Mouse (Mus musculus) midbrain, embryonic 14.5 days (tissue): Measurements from ENCODE around the gene Acaca. TPM values are rescaled to one million over a fixed set of nuclear protein-coding genes. Genes with fewer than 3 reads are reported as not detected.

Experiments used
- ATAC-seq: fragments of 200-750 bp; cut with Nextera tagmentation; 2 replicates; pipeline ENCODE4 v1.8.0; 2017; ENCODE audit warnings: moderate number of reproducible peaks, moderate library complexity; ENCODE audit not compliant: low FRiP score, low TSS enrichment
- DNase-seq: peaks from one replicate; pipeline ENCODE4 v3.0.0-alpha.2; 2015
- H3K27ac ChIP-seq: fragments of 300-500 bp; sonication (generic); replicated peaks from 2 replicates; pipeline ENCODE4 v1.5.1; 2014; ENCODE audit warnings: mild to moderate bottlenecking, low read depth, low read length, moderate library complexity
- H3K27me3 ChIP-seq: fragments of 300-500 bp; sonication (generic); 2 replicates; pipeline ENCODE4 v1.6.1; 2014; ENCODE audit warnings: low read length, control low read depth, mixed read lengths; ENCODE audit not compliant: control insufficient read depth, insufficient read depth
- H3K36me3 ChIP-seq: fragments of 300-500 bp; sonication (generic); 2 replicates; pipeline ENCODE4 v1.6.1; 2014; ENCODE audit warnings: low read length, control low read depth; ENCODE audit not compliant: control insufficient read depth, insufficient read depth
- H3K4me1 ChIP-seq: fragments of 300-500 bp; sonication (generic); 2 replicates; pipeline ENCODE4 v1.6.1; 2014; ENCODE audit warnings: mild to moderate bottlenecking, antibody characterized with exemption, low read length, control low read depth; ENCODE audit not compliant: control insufficient read depth, insufficient read depth
- H3K4me2 ChIP-seq: fragments of 300-500 bp; sonication (generic); 2 replicates; pipeline ENCODE4 v1.6.1; 2014; ENCODE audit warnings: mild to moderate bottlenecking, low read length, moderate library complexity
- H3K4me3 ChIP-seq: fragments of 300-500 bp; sonication (generic); replicated peaks from 2 replicates; pipeline ENCODE4 v1.5.1; 2014; ENCODE audit warnings: low read depth, low read length
- H3K9ac ChIP-seq: fragments of 300-500 bp; sonication (generic); replicated peaks from 2 replicates; pipeline ENCODE4 v1.6.1; 2014; ENCODE audit warnings: mild to moderate bottlenecking, low read length, moderate library complexity
- H3K9me3 ChIP-seq: fragments of 300-500 bp; sonication (generic); 2 replicates; pipeline ENCODE4 v1.6.1; 2016; ENCODE audit warnings: low read length, control low read depth, mixed read lengths; ENCODE audit not compliant: control insufficient read depth
- WGBS: fragments of 180-500 bp; shearing (Covaris S2); extraction: QIAGEN DNeasy Blood & Tissue Kit; methylation state at CpG from one replicate; pipeline ENCODE4 v1.1.7; 2014; 5-methylcytosine and 5-hydroxymethylcytosine counted together
- polyA plus RNA-seq: library from polyadenylated mRNA; unstranded; fragments of >200 nt; fragmentation: Nextera tagmentation; extraction: Ambion mirVana; gene quantifications from 2 replicates; pipeline ENCODE4 v1.2.1, GENCODE M21; 2014

Gene Acaca
- polyA plus RNA-seq, 1 experiment from 2014 or later: 40.8 TPM

DNA sequence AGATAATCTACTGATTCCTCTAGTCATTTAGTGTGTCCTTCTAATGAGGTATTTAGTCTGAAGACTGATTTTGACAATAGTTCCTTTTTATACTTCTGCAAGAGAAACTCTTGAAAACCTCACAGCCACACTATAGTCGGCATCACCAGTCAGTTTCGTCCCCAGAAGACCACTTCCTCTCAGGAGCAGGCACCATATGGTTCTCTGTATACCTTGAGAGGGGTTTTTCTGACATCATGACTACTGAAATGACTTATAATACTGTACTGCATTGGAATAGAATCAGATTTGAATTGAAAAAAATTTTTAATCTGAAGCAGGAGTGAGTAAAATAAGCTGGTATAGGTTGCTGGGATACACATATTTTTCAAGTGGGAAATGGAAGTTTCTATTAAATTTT, 239.4 kb downstream of the Acaca start:
- H3K4me2 ChIP-seq: no peak overlapping the region
- peak overlapping the region; percentile 17; the same call in 1 of the 2 replicates for H3K27ac ChIP-seq
- H3K36me3 ChIP-seq: peaks cover 18% of the 10 kb centered on the region
- ATAC-seq (no peak), DNase-seq (no peak)
- H3K4me3 ChIP-seq: no peak overlapping the region
- WGBS: 38% methylated on average over 2 of the region's 2 CpGs
- no peak overlapping the region for H3K9ac ChIP-seq
- 0 out of 2 replicates have a peak, but pooled peaks cover 5% of the 10 kb centered on the region for H3K4me1 ChIP-seq
- no peaks in the 10 kb centered on the region for H3K27me3 ChIP-seq
- no peaks in the 10 kb centered on the region for H3K9me3 ChIP-seq

DNA sequence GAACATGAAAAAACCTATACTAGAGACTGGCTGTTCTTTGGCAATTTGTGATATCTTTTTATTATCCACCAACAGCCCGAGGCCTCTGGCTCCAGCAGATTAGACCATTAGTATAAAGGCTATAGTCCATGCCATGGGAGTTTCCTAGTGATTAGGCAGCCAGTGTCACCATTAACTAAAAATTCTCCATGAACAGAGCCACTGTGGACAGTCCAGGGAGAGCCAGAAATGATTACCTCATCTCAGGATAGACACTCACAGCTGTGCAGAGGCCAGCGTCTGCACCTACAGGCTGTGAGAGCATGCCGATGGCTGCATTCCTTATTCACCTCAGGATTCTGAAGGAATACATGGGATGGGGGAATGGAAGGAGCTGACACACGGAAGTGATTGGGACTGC, 243.7 kb downstream of the Acaca start:
- ATAC-seq: no peak
- peaks cover 9% of the 10 kb centered on the region; the same call in 1 of the 2 replicates for H3K36me3 ChIP-seq
- WGBS: 71% methylated on average over 4 of the region's 4 CpGs
- H3K27ac ChIP-seq: no peak overlapping the region; the same call in 1 of the 2 replicates
- H3K4me1 ChIP-seq: peaks cover 26% of the 10 kb centered on the region
- no peak overlapping the region for H3K4me3 ChIP-seq
- no peaks in the 10 kb centered on the region for H3K27me3 ChIP-seq
- no peaks in the 10 kb centered on the region for H3K9me3 ChIP-seq
- no peak overlapping the region for H3K4me2 ChIP-seq
- no peak overlapping the region for H3K9ac ChIP-seq
- no peak for DNase-seq

DNA sequence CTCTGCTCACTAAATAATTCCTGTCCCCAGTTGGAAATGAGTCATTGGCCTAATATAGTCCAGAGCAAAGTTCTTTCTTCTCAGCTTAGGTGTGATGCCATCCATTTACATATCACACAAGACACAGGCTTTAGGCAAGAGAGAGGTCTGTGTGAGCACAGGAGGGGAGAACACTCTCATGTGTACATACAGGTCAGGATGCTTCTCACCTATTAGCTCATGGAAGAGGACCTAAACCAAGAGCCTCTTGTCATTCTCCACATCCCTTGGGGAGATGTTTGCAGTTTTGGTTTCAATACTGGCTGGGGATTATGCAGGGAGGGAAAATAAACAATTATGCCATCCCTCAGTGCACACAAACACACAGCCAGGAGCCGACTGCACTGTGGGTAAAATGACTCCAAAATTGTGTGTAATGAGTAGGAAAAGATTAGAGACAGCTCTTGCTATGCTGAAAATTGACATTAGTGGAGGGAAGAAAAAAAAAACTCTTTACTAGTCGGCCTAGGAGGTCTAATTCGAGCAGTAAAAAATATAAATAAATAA, 246.6 kb downstream of the Acaca start:
- 9% methylated on average over 3 of the region's 3 CpGs for WGBS
- no peak overlapping the region for H3K9ac ChIP-seq
- peaks cover 9% of the 10 kb centered on the region; the same call in 1 of the 2 replicates for H3K36me3 ChIP-seq
- ATAC-seq (no peak), DNase-seq (peak; percentile 53)
- H3K27me3 ChIP-seq: no peaks in the 10 kb centered on the region
- H3K9me3 ChIP-seq: no peaks in the 10 kb centered on the region
- H3K4me3 ChIP-seq: no peak overlapping the region
- no peak overlapping the region for H3K4me2 ChIP-seq
- peaks cover 21% of the 10 kb centered on the region for H3K4me1 ChIP-seq
- H3K27ac ChIP-seq: peak overlapping the region; percentile 75

DNA sequence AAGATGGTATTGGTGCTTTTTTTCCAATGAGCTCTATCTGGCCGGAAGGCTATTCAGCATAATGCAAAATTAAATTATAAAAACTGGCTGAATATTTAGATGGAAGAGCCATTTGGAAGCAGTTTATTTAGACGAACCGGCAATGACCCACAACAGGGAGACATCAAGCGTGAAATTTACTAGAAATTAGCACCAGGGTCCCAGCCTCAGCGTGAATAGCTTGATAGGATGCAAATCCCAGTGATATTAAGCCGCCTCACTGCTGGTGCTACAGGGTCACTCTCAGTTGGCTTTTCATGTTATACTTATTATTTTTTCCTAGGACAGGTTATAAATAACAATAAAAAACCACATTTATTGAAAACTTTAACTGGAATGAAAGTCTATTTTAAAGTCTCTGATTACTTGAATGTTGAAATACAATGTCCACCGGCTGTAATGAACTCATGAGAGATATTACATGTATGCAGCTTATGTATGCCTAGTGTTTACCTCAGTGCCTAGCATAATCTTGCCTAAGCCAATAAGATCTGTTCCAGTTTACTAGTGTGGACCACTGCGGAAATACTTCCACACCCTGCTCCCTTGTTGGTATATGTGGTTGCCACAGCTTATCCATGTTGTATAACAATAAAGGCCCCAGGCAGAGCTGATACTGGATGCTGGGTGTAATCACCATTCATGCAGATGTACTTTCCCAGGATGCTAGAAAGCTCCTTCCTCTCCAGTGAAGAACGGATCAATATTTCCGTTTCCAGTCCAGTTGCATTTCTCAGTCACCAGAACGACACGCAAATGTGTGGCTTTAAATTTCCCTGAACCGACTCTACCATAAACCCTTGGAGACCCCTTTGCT, 247.3 kb downstream of the Acaca start:
- H3K9me3 ChIP-seq: no peaks in the 10 kb centered on the region
- peaks cover 21% of the 10 kb centered on the region for H3K4me1 ChIP-seq
- WGBS: 25% methylated on average over 13 of the region's 13 CpGs
- H3K4me2 ChIP-seq: no peak overlapping the region
- no peaks in the 10 kb centered on the region for H3K27me3 ChIP-seq
- DNase-seq: peak; percentile 71
- no peak; the same call in 1 of the 2 replicates for ATAC-seq
- no peak overlapping the region for H3K9ac ChIP-seq
- no peak overlapping the region for H3K4me3 ChIP-seq
- H3K27ac ChIP-seq: peak overlapping the region; percentile 75
- H3K36me3 ChIP-seq: peaks cover 12% of the 10 kb centered on the region; the same call in 1 of the 2 replicates

DNA sequence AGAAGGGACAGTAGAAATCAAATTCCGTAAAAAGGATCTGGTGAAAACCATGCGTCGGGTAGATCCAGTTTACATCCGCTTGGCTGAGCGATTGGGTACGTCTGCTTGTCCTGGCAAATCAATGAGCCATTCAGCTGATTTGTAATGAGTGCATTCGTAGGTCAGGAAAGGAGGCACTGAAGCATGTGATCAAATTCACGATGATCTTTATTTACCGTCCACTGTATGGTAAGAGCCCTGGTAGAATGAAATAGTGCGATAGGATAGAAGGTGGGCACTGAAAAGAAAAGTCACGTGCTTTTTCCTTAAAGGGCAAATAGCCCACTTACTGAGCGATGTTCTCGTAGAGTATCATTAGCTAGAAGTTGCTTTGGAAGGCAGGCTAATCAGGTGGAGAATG, 253.0 kb downstream of the Acaca start:
- DNase-seq: no peak
- Histone ChIP-seq H3K27me3 (no peaks in the 10 kb centered on the region), H3K4me3 (no peak overlapping the region), H3K4me2 (no peak overlapping the region), H3K36me3 (peaks cover 7% of the 10 kb centered on the region; the same call in 1 of the 2 replicates), H3K9me3 (no peaks in the 10 kb centered on the region), H3K4me1 (peaks cover 7% of the 10 kb centered on the region; the same call in 1 of the 2 replicates), H3K9ac (no peak overlapping the region), H3K27ac (no peak overlapping the region)
- ATAC-seq: no peak
- whole genome bisulfite sequencing: 55% methylated on average over 13 of the region's 13 CpGs

DNA sequence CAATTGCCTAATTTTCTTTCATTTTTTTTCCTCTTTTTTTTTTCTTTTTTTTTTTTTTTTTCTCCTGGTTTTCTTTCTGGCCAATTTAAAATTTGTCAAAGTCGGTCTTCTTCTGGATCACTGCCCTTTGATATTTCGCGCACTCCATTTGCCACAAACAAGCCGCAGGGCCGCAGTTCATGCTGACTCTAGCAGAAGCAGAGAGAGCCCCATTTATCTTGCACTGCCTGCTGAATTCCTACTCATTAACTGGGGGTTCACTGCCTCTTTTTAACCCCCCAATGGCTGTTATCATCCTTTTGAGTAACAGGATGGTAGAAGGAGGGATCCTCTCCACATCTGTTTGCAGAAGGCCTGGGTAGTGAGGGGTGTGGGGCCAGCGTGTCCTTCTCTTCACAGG, 254.4 kb downstream of the Acaca start:
- H3K4me3 ChIP-seq: no peak overlapping the region
- peaks cover 7% of the 10 kb centered on the region; the same call in 1 of the 2 replicates for H3K36me3 ChIP-seq
- no peak overlapping the region for H3K4me2 ChIP-seq
- ATAC-seq (no peak), DNase-seq (no peak)
- WGBS: 79% methylated on average over 6 of the region's 6 CpGs
- peaks cover 8% of the 10 kb centered on the region; the same call in 1 of the 2 replicates for H3K4me1 ChIP-seq
- no peak overlapping the region for H3K9ac ChIP-seq
- no peaks in the 10 kb centered on the region for H3K27me3 ChIP-seq
- H3K27ac ChIP-seq: no peak overlapping the region
- H3K9me3 ChIP-seq: no peaks in the 10 kb centered on the region

DNA sequence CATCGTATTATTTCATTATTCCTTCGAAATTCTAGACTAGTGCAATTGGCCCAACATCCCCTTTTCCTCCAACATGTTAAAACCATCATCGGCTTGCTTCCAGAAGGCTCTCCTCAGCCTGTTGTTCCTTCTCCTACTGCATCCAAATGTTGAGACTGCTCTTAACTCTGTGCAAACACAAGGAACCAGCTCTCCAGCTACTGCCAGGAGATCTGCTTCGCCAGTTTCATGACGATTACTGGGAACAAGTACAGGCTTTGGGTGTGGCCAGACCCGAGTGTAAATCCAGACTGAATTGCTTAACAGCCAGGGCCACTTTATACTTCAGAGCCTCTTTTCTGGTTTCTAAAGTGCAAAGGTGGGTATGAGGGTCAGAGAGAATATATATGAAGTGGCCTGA, 259.9 kb downstream of the Acaca start:
- Histone ChIP-seq H3K27me3 (no peaks in the 10 kb centered on the region), H3K4me3 (no peak overlapping the region), H3K4me2 (no peak overlapping the region), H3K36me3 (peaks cover 18% of the 10 kb centered on the region), H3K9me3 (no peaks in the 10 kb centered on the region), H3K4me1 (peaks cover 4% of the 10 kb centered on the region; the same call in 1 of the 2 replicates), H3K9ac (no peak overlapping the region), H3K27ac (0 out of 2 replicates have a peak overlapping the region, but pooled peaks have one; percentile 38)
- ATAC-seq: no peak
- 83% methylated on average over 6 of the region's 6 CpGs for WGBS
- DNase-seq: no peak

DNA sequence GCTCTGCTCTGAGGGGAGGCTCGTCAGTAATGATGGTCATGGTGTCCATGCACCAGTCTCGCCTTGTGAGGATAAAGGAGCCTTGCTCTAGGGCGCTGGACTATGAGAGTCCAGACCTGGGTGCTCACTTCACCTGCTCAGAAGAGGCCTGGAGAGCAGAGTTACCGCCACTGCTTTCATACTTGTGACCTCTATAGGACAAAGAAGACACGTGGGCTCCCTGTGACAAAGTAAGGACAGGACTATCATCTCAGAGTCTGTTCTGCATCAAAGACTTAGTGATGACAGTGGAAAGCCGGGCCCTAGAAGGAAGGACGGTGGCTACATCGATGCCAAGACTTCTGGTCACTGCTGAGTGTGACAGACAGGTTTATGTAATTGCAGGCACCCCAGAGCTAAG, 261.7 kb downstream of the Acaca start:
- ATAC-seq: no peak
- WGBS: 89% methylated on average over 8 of the region's 8 CpGs
- H3K4me2 ChIP-seq: no peak overlapping the region

More for the DNA sequence above, 261.7 kb downstream of the Acaca start:
- H3K4me3 ChIP-seq: no peak overlapping the region
- peaks cover 6% of the 10 kb centered on the region for H3K4me1 ChIP-seq
- peaks cover 16% of the 10 kb centered on the region for H3K36me3 ChIP-seq
- no peak overlapping the region for H3K9ac ChIP-seq
- H3K9me3 ChIP-seq: no peaks in the 10 kb centered on the region
- no peaks in the 10 kb centered on the region for H3K27me3 ChIP-seq
- no peak overlapping the region for H3K27ac ChIP-seq
- DNase-seq: no peak
